Mouse (Mus musculus): ENCODE measurements at regions not wholly inside any gene's neighbourhood (a gene's known extent, or its start where the extent isn't known, plus 50 kb on each side); places are given as distances from the start of the nearest gene placed in this dataset.

DNA sequence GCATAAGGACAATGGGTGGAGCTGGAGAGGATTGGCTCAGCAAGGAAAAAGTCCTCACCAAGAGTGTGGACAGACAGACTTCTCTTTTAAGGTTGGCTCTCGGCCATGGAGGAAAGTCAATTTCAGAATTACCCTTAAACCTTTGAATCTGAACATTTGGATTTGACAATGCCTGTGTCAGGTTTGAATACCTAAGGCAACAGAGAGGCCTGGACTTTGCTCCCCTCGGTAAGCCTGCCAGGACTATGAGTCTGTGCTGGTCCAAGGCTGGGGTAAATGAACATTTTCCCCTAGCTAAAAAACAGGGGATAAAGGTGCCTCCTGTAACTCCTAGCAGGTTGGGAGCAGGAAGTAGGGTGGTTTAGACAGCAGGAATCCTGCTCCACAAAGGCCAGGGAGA lies 68.8 kb upstream of the Slc6a6 start:
- ATAC-seq (ENCODE audit: insufficient read depth, low FRiP score, low TSS enrichment) (no peak), DNase-seq (ENCODE audit: low spot score) (no peak)
- no peak overlapping the region for H3K4me3 ChIP-seq (ENCODE audit: low read depth, low read length)
- WGBS: 82% methylated on average over 2 of the region's 2 CpGs
- H3K9ac ChIP-seq (ENCODE audit: low read length): no peak overlapping the region
- 0 out of 2 replicates have a peak, but pooled peaks cover 4% of the 10 kb centered on the region for H3K4me1 ChIP-seq (ENCODE audit: control insufficient read depth, insufficient read depth, low read length)
- H3K36me3 ChIP-seq (ENCODE audit: control insufficient read depth, insufficient read depth, low read length): no peaks in the 10 kb centered on the region
- H3K27ac ChIP-seq (ENCODE audit: low read depth, low read length): no peak overlapping the region
- no peaks in the 10 kb centered on the region for H3K9me3 ChIP-seq (ENCODE audit: control insufficient read depth, low read length)
- no peaks in the 10 kb centered on the region for H3K27me3 ChIP-seq (ENCODE audit: control insufficient read depth, insufficient read depth, low read length)
- H3K4me2 ChIP-seq (ENCODE audit: low read depth): no peak overlapping the region

DNA sequence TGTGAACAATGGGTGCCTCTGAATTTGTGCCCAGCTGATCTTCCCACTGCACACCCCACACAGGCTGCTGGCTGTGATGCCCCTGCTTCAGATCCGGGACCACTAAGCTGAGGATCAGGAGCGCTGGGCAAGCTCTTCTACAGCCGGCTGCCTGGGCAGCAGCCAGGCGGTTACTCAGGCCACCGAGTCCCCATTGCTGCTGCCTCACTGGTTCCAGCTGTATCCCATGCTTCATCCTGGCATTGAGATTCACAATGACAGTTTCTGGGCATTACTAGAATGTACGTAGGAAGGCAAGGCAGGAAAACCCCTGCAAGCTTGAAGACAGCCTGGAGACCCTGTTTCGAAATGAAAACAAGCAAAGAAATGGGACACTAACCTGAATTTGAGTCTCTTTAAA lies 67.3 kb upstream of the Slc6a6 start:
- WGBS: 62% methylated on average over 7 of the region's 7 CpGs
- Histone ChIP-seq H3K4me3 (ENCODE audit: low read depth, low read length) (peak overlapping the region; percentile 27; the same call in 1 of the 2 replicates), H3K4me1 (ENCODE audit: control insufficient read depth, insufficient read depth, low read length) (0 out of 2 replicates have a peak, but pooled peaks cover 4% of the 10 kb centered on the region), H3K4me2 (ENCODE audit: low read depth) (peak overlapping the region; percentile 50), H3K27me3 (ENCODE audit: control insufficient read depth, insufficient read depth, low read length) (no peaks in the 10 kb centered on the region), H3K36me3 (ENCODE audit: control insufficient read depth, insufficient read depth, low read length) (no peaks in the 10 kb centered on the region), H3K9me3 (ENCODE audit: control insufficient read depth, low read length) (no peaks in the 10 kb centered on the region), H3K27ac (ENCODE audit: low read depth, low read length) (peak overlapping the region; percentile 71; the same call in 1 of the 2 replicates), H3K9ac (ENCODE audit: low read length) (peak overlapping the region; percentile 75)
- ATAC-seq (ENCODE audit: insufficient read depth, low FRiP score, low TSS enrichment): peak; percentile 20
- peak; percentile 47 for DNase-seq (ENCODE audit: low spot score)

DNA sequence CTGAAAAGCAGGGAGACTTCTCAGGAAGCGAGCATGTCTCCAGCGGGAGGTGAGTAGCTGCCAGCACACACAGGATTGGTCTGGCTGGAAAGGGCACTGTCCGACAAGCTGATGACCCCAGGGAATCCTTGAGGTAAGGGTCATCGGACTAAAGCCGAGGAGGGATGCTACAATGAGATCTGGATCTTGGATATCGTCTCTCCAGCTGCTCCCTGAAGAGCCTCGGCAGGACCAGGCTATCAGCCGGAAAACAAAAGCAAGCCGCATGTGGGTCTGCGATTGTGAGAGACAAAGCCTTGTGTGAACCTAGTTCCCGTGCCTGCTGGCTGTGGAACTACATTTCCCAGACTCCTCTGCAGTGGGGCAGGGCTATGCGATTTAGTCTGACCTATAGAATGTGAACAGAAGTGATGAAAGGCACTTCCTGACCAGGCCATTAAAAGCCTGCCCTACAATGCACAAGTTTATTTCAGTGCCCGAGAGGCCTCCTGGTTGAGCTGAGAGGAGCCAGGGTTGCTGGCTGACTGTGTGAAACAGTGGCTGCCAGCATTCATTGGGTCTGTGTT lies 66.7 kb upstream of the Slc6a6 start:
- H3K4me1 ChIP-seq (ENCODE audit: control insufficient read depth, insufficient read depth, low read length): 0 out of 2 replicates have a peak, but pooled peaks cover 4% of the 10 kb centered on the region
- ATAC-seq (ENCODE audit: insufficient read depth, low FRiP score, low TSS enrichment): peak; percentile 95
- no peaks in the 10 kb centered on the region for H3K36me3 ChIP-seq (ENCODE audit: control insufficient read depth, insufficient read depth, low read length)
- no peaks in the 10 kb centered on the region for H3K27me3 ChIP-seq (ENCODE audit: control insufficient read depth, insufficient read depth, low read length)
- H3K4me2 ChIP-seq (ENCODE audit: low read depth): peak overlapping the region; percentile 50
- WGBS: 1% methylated on average over 13 of the region's 13 CpGs
- peak overlapping the region; percentile 71 for H3K27ac ChIP-seq (ENCODE audit: low read depth, low read length)
- no peaks in the 10 kb centered on the region for H3K9me3 ChIP-seq (ENCODE audit: control insufficient read depth, low read length)
- H3K9ac ChIP-seq (ENCODE audit: low read length): peak overlapping the region; percentile 75
- H3K4me3 ChIP-seq (ENCODE audit: low read depth, low read length): peak overlapping the region; percentile 27
- peak; percentile 87 for DNase-seq (ENCODE audit: low spot score)

DNA sequence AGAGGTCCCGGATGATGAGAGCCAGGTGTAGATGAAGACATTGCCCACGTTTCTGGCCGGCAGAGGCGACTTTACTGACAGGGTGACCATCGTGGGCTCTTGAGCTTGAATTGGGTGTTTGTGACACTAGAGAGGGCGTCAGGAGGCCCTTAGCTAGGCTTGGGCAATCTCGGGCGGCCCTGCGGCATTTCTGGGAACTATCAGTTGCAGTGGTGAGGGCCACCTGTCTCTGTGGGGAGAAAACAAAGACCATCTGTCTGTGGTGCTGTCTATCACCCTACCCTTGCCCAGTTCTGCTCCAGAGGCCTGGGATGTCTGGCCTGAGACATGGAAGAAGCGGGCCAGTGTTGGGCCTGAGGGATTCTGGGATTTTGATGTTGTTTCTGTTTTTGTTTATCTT lies 66.2 kb upstream of the Slc6a6 start:
- DNase-seq (ENCODE audit: low spot score) (no peak), ATAC-seq (ENCODE audit: insufficient read depth, low FRiP score, low TSS enrichment) (peak; percentile 28; the same call in 1 of the 2 replicates)
- H3K4me3 ChIP-seq (ENCODE audit: low read depth, low read length): no peak overlapping the region
- H3K27me3 ChIP-seq (ENCODE audit: control insufficient read depth, insufficient read depth, low read length): no peaks in the 10 kb centered on the region
- H3K9ac ChIP-seq (ENCODE audit: low read length): peak overlapping the region; percentile 75; the same call in 1 of the 2 replicates
- H3K36me3 ChIP-seq (ENCODE audit: control insufficient read depth, insufficient read depth, low read length): no peaks in the 10 kb centered on the region
- no peak overlapping the region for H3K4me2 ChIP-seq (ENCODE audit: low read depth)
- 0 out of 2 replicates have a peak, but pooled peaks cover 4% of the 10 kb centered on the region for H3K4me1 ChIP-seq (ENCODE audit: control insufficient read depth, insufficient read depth, low read length)
- no peaks in the 10 kb centered on the region for H3K9me3 ChIP-seq (ENCODE audit: control insufficient read depth, low read length)
- WGBS: 80% methylated on average over 10 of the region's 10 CpGs
- H3K27ac ChIP-seq (ENCODE audit: low read depth, low read length): peak overlapping the region; percentile 71; the same call in 1 of the 2 replicates

DNA sequence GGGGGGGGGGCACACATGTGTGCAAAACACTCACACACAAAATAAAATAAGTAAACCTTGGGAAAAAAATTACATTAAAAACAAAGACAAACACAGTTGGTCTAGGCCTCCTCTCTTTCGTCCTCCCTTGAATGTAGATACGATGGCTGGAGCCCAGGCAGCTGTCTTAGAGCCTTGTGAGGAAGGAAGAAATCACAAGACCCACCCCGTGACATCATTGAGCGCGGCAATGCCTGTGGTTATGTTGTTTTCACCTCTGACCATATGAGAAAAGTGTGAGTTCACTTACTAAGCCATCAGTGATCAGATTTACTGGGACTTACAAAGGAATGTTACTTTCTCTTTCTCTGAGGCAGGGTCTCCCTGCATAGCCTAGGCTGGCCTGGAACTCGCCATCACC lies 64.8 kb upstream of the Slc6a6 start:
- 0 out of 2 replicates have a peak, but pooled peaks cover 4% of the 10 kb centered on the region for H3K4me1 ChIP-seq (ENCODE audit: control insufficient read depth, insufficient read depth, low read length)
- H3K4me3 ChIP-seq (ENCODE audit: low read depth, low read length): no peak overlapping the region
- no peak overlapping the region for H3K4me2 ChIP-seq (ENCODE audit: low read depth)
- 87% methylated on average over 6 of the region's 6 CpGs for WGBS
- no peaks in the 10 kb centered on the region for H3K27me3 ChIP-seq (ENCODE audit: control insufficient read depth, insufficient read depth, low read length)
- H3K36me3 ChIP-seq (ENCODE audit: control insufficient read depth, insufficient read depth, low read length): no peaks in the 10 kb centered on the region
- H3K27ac ChIP-seq (ENCODE audit: low read depth, low read length): no peak overlapping the region
- DNase-seq (ENCODE audit: low spot score) (no peak), ATAC-seq (ENCODE audit: insufficient read depth, low FRiP score, low TSS enrichment) (no peak)
- H3K9ac ChIP-seq (ENCODE audit: low read length): no peak overlapping the region
- H3K9me3 ChIP-seq (ENCODE audit: control insufficient read depth, low read length): no peaks in the 10 kb centered on the region

DNA sequence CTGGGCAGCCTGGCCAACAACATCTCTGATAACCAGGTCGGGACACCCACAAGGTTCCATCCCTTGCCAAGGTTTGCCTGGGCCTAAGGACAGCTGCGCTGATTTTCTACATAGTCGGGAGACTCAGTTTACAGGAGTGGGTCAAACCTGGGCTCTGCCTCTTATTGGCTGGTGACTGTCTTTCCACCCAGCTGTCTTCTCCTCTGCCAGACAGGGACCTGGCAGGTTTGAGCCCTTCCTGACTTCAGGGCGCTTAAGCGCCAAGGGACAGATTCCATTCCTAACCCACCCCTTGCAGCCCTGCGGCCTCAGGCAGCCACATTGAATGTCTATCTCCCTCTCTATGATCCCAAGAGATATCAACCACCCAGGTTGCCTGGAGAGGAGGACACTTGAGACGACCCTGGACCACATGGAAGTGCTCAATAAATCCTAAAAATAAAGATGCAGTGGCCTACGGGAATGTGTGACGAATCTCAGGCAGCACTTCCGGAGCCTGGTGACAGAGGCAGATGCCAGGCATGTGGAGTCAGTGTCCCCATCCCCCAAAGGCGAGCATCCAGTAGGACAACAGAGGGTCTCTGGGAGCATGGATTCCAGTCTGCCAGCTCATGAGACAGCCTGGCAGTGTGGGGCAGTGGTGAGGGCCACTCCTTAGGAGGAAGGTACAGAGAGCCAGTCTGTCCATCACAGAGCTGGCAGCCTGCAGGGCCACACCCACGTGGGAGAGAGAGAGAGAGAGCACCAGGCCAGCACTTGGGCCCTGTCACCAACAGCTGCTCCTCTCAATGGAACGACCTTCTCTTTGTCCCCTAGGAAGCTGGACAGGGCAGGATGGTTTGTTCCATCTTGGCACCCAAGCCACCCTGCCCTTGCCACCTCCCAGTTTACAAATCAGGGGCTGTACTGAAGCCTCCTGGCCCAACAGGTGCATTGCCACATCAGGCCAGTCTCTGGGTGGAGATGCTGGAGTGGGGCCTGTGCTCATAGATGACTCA lies 63.8 kb upstream of the Slc6a6 start:
- WGBS: 79% methylated on average over 13 of the region's 13 CpGs

DNA sequence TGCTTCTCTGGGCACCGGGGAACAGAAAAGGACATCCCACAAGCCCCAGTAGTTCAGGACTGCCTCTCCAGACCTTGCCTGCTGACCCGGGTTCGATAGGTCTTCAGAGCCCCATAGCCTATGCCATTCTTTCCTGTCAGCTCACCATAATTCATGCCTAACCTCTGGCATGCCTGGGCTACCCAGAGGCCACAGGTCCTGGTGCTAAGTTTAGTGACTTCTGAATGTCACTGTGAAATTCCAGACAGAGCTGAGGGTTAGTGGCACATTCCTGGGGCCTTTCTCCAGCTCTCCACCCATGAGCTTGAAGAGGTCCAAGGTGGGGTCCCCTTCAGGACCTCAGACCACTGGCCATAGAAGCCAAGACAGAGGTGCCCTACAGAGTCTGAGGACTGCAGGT lies 62.4 kb upstream of the Slc6a6 start:
- ATAC-seq (ENCODE audit: insufficient read depth, low FRiP score, low TSS enrichment) (no peak), DNase-seq (ENCODE audit: low spot score) (no peak)
- H3K36me3 ChIP-seq (ENCODE audit: control insufficient read depth, insufficient read depth, low read length): no peaks in the 10 kb centered on the region
- no peak overlapping the region for H3K4me2 ChIP-seq (ENCODE audit: low read depth)
- no peaks in the 10 kb centered on the region for H3K9me3 ChIP-seq (ENCODE audit: control insufficient read depth, low read length)
- H3K27me3 ChIP-seq (ENCODE audit: control insufficient read depth, insufficient read depth, low read length): no peaks in the 10 kb centered on the region
- H3K9ac ChIP-seq (ENCODE audit: low read length): no peak overlapping the region
- H3K4me1 ChIP-seq (ENCODE audit: control insufficient read depth, insufficient read depth, low read length): 0 out of 2 replicates have a peak, but pooled peaks cover 4% of the 10 kb centered on the region
- no peak overlapping the region for H3K4me3 ChIP-seq (ENCODE audit: low read depth, low read length)
- no peak overlapping the region for H3K27ac ChIP-seq (ENCODE audit: low read depth, low read length)
- 93% methylated on average over 3 of the region's 3 CpGs for WGBS

More for the DNA sequence above, 63.8 kb upstream of the Slc6a6 start:
- H3K27ac ChIP-seq (ENCODE audit: low read depth, low read length): no peak overlapping the region
- H3K4me2 ChIP-seq (ENCODE audit: low read depth): no peak overlapping the region
- H3K9me3 ChIP-seq (ENCODE audit: control insufficient read depth, low read length): no peaks in the 10 kb centered on the region
- peak overlapping the region; percentile 3; the same call in 1 of the 2 replicates for H3K9ac ChIP-seq (ENCODE audit: low read length)
- DNase-seq (ENCODE audit: low spot score): no peak
- H3K27me3 ChIP-seq (ENCODE audit: control insufficient read depth, insufficient read depth, low read length): no peaks in the 10 kb centered on the region
- 0 out of 2 replicates have a peak, but pooled peaks cover 4% of the 10 kb centered on the region for H3K4me1 ChIP-seq (ENCODE audit: control insufficient read depth, insufficient read depth, low read length)
- no peak overlapping the region for H3K4me3 ChIP-seq (ENCODE audit: low read depth, low read length)
- no peak for ATAC-seq (ENCODE audit: insufficient read depth, low FRiP score, low TSS enrichment)
- H3K36me3 ChIP-seq (ENCODE audit: control insufficient read depth, insufficient read depth, low read length): no peaks in the 10 kb centered on the region

GRCm38 (mm10) chr6:91622425-91622824 lies 61.4 kb upstream of the Slc6a6 start:
- Histone ChIP-seq H3K9me3 (ENCODE audit: control insufficient read depth, low read length) (no peaks in the 10 kb centered on the region), H3K27me3 (ENCODE audit: control insufficient read depth, insufficient read depth, low read length) (no peaks in the 10 kb centered on the region), H3K36me3 (ENCODE audit: control insufficient read depth, insufficient read depth, low read length) (no peaks in the 10 kb centered on the region), H3K4me2 (ENCODE audit: low read depth) (no peak overlapping the region), H3K4me3 (ENCODE audit: low read depth, low read length) (no peak overlapping the region), H3K9ac (ENCODE audit: low read length) (no peak overlapping the region), H3K4me1 (ENCODE audit: control insufficient read depth, insufficient read depth, low read length) (0 out of 2 replicates have a peak, but pooled peaks cover 2% of the 10 kb centered on the region), H3K27ac (ENCODE audit: low read depth, low read length) (no peak overlapping the region)
- ATAC-seq (ENCODE audit: insufficient read depth, low FRiP score, low TSS enrichment) (no peak), DNase-seq (ENCODE audit: low spot score) (no peak)
- WGBS: 73% methylated on average over 3 of the region's 3 CpGs

All from neural tube, embryonic 11.5 days (tissue).